Mouse (Mus musculus) forelimb bud, embryonic 11.5 days (tissue): ENCODE data around the gene Itga9.

ENCODE experiments used
- DNase-seq: peaks from one replicate; pipeline ENCODE4 v3.0.0-alpha.2; 2012; ENCODE audit warnings: low read depth, low spot score

The Itga9 gene

GRCm38 (mm10) chr9:118768596-118768995, 162.1 kb downstream of the Itga9 start:
- no peak for DNase-seq

- DNase-seq: no peak
Observed at GRCm38 (mm10) chr9:118770366-118770765, 163.9 kb downstream of the Itga9 start.

GRCm38 (mm10) chr9:118774676-118775075, 168.2 kb downstream of the Itga9 start:
- no peak for DNase-seq

- DNase-seq: no peak
Observed at GRCm38 (mm10) chr9:118776880-118777438, 170.5 kb downstream of the Itga9 start.

GRCm38 (mm10) chr9:118778596-118778995, 172.1 kb downstream of the Itga9 start:
- DNase-seq: no peak

- no peak for DNase-seq
Observed at GRCm38 (mm10) chr9:118784621-118785020, 178.1 kb downstream of the Itga9 start.

- DNase-seq: no peak
Observed at GRCm38 (mm10) chr9:118785816-118786215, 179.3 kb downstream of the Itga9 start.

- no peak for DNase-seq
Observed at GRCm38 (mm10) chr9:118788869-118789281, 182.4 kb downstream of the Itga9 start.

GRCm38 (mm10) chr9:118791231-118791630, 184.7 kb downstream of the Itga9 start:
- DNase-seq: no peak

- DNase-seq: no peak
Observed at GRCm38 (mm10) chr9:118793151-118793785, 186.8 kb downstream of the Itga9 start.

GRCm38 (mm10) chr9:118794668-118795067, 188.2 kb downstream of the Itga9 start:
- peak; percentile 60 for DNase-seq

- peak; percentile 54 for DNase-seq
Observed at GRCm38 (mm10) chr9:118795304-118795703, 188.8 kb downstream of the Itga9 start.

GRCm38 (mm10) chr9:118799105-118799504, 192.6 kb downstream of the Itga9 start:
- no peak for DNase-seq

GRCm38 (mm10) chr9:118801176-118801909, 194.9 kb downstream of the Itga9 start:
- DNase-seq: no peak

- no peak for DNase-seq
Observed at GRCm38 (mm10) chr9:118801910-118802287, 195.4 kb downstream of the Itga9 start.

GRCm38 (mm10) chr9:118802380-118802779, 195.9 kb downstream of the Itga9 start:
- no peak for DNase-seq

GRCm38 (mm10) chr9:118805740-118806139, 199.2 kb downstream of the Itga9 start:
- DNase-seq: no peak

GRCm38 (mm10) chr9:118807669-118808068, 201.2 kb downstream of the Itga9 start:
- DNase-seq: no peak

- no peak for DNase-seq
Observed at GRCm38 (mm10) chr9:118812221-118812620, 205.7 kb downstream of the Itga9 start.

GRCm38 (mm10) chr9:118813492-118813891, 207.0 kb downstream of the Itga9 start:
- DNase-seq: no peak

- DNase-seq: no peak
Observed at GRCm38 (mm10) chr9:118814056-118814455, 207.6 kb downstream of the Itga9 start.

- no peak for DNase-seq
Observed at GRCm38 (mm10) chr9:118814461-118814860, 208.0 kb downstream of the Itga9 start.

GRCm38 (mm10) chr9:118815543-118815942, 209.1 kb downstream of the Itga9 start:
- DNase-seq: no peak
